Mouse (Mus musculus): Measurements from ENCODE around the gene Zfp976. TPM values are rescaled to one million over a fixed set of nuclear protein-coding genes. Genes with fewer than 3 reads are reported as not detected.
"Not testable (repeated sequence)": the region's sequence is repeated elsewhere in the genome, so short reads cannot be mapped to it uniquely, and the experiment has no call there.

Gene Zfp976
- polyA plus RNA-seq, 1 experiment from 2014 or later = 1.3 TPM

GRCm38 (mm10) chr7:42591311-42591710 is 51.1 kb downstream of the Zfp976 start:
- not testable (repeated sequence) for H3K27me3 ChIP-seq (ENCODE audit: control insufficient read depth, insufficient read depth, low read length); H3K4me1 ChIP-seq (ENCODE audit: control insufficient read depth, insufficient read depth, low read length); H3K36me3 ChIP-seq (ENCODE audit: control insufficient read depth, insufficient read depth, low read length); H3K4me3 ChIP-seq (ENCODE audit: low read depth, low read length); H3K9ac ChIP-seq (ENCODE audit: low read depth, low read length); H3K27ac ChIP-seq (ENCODE audit: low read depth, low read length); H3K4me2 ChIP-seq; H3K9me3 ChIP-seq (replicated peaks; ENCODE audit: control insufficient read depth, low read length); ATAC-seq (replicated peaks; ENCODE audit: insufficient number of reproducible peaks, low FRiP score, low TSS enrichment)

- Histone ChIP-seq H3K4me1 (ENCODE audit: control insufficient read depth, insufficient read depth, low read length) (no peaks in the 10 kb centered on the region), H3K36me3 (ENCODE audit: control insufficient read depth, insufficient read depth, low read length) (no peaks in the 10 kb centered on the region; the same call in 1 of the 2 replicates), H3K4me2 (no peak within 1 kb of the TSS), H3K9ac (ENCODE audit: low read depth, low read length) (no peak within 1 kb of the TSS), H3K27ac (ENCODE audit: low read depth, low read length) (no peak within 1 kb of the TSS), H3K27me3 (ENCODE audit: control insufficient read depth, insufficient read depth, low read length) (no peaks in the 10 kb centered on the region), H3K4me3 (ENCODE audit: low read depth, low read length) (no peak within 1 kb of the TSS), H3K9me3 (replicated peaks; ENCODE audit: control insufficient read depth, low read length) (peaks cover 21% of the 10 kb centered on the region)
- ATAC-seq (replicated peaks; ENCODE audit: insufficient number of reproducible peaks, low FRiP score, low TSS enrichment) = no peak
- whole genome bisulfite sequencing (ENCODE audit: insufficient replicate concordance) = 84% methylated on average over 5 of the region's 5 CpGs
These were observed 63.9 kb downstream of the Zfp976 start, which contains the start of gene Gm21028 for GRCm38 (mm10) chr7:42578488-42578887. TSS of gene Gm21028 (minus strand) at chr7:42578588.

Small RNA genes lying within 50 kb of the gene (microRNA-seq; reads per million reads assigned to microRNA genes)
- gene Gm24938 (ENCODE audit: borderline number of aligned reads) = not detected

Other genes starting within 250 kb of the Zfp976 start
- gene 4933421I07Rik, start 194.5 kb downstream of the Zfp976 start, polyA plus RNA-seq (2014; fragmentation: Nextera tagmentation; extraction: Ambion mirVana) = not detected in 2 replicates
- gene Zfp141, start 136.8 kb downstream of the Zfp976 start, polyA plus RNA-seq (2014; fragmentation: Nextera tagmentation; extraction: Ambion mirVana) = 6.8 and 7.8 TPM in 2 replicates
- gene Gm21028, start 64.0 kb downstream of the Zfp976 start, polyA plus RNA-seq (2014; fragmentation: Nextera tagmentation; extraction: Ambion mirVana) = not detected in 2 replicates
- gene Zfp977, start 50.0 kb downstream of the Zfp976 start, polyA plus RNA-seq (2014; fragmentation: Nextera tagmentation; extraction: Ambion mirVana) = 0.97 and 1.5 TPM in 2 replicates
- 6.7 and 10.2 TPM in 2 replicates for gene Zfp975, start 50.2 kb upstream of the Zfp976 start, polyA plus RNA-seq (2014; fragmentation: Nextera tagmentation; extraction: Ambion mirVana)
- gene Gm17067, start 84.4 kb upstream of the Zfp976 start, polyA plus RNA-seq (2014; fragmentation: Nextera tagmentation; extraction: Ambion mirVana) = not detected in 2 replicates
- not detected in 2 replicates for gene Vmn2r62, start 150.9 kb upstream of the Zfp976 start, polyA plus RNA-seq (2014; fragmentation: Nextera tagmentation; extraction: Ambion mirVana)
- not detected in 2 replicates for gene Gm2381, start 224.6 kb upstream of the Zfp976 start, polyA plus RNA-seq (2014; fragmentation: Nextera tagmentation; extraction: Ambion mirVana)